Mouse (Mus musculus) lung, postnatal 10 days (tissue): Measurements from ENCODE around the gene Tlr7.

ENCODE experiments used
- DNase-seq: peaks from one replicate; pipeline ENCODE4 v3.0.0; 2021

Gene Tlr7

GRCm38 (mm10) chrX:167276551-167276950 is 53.8 kb downstream of the Tlr7 start:
- peak; percentile 1 for DNase-seq

- no peak for DNase-seq
Measured at GRCm38 (mm10) chrX:167264086-167264485, 66.3 kb downstream of the Tlr7 start, which contains the start of gene Tlr8. Tlr8 (minus strand) TSS chrX:167264329.

GRCm38 (mm10) chrX:167263530-167263929 is 66.8 kb downstream of the Tlr7 start:
- no peak for DNase-seq
